Mouse (Mus musculus): ENCODE results near the gene Sim2. TPM values are rescaled to one million over a fixed set of nuclear protein-coding genes. Genes with fewer than 3 reads are reported as not detected.

Gene Sim2
- polyA plus RNA-seq, 2 experiments = 0.02 TPM; not detected in 1

GRCm38 (mm10) chr16:94055576-94055975, 29.2 kb upstream of the Sim2 start:
- TF ChIP-seq EP300 (IDR thresholded peaks at IDR 0.05; ENCODE audit: low read depth) = no peak
- TF ChIP-seq CTCF (IDR thresholded peaks at IDR 0.05; ENCODE audit: low read depth) = no peak
- DNase-seq (ENCODE audit: low read depth in 3 of 3, low spot score in 3 of 3) = no peak
- Histone ChIP-seq H3K36me3 (replicated peaks; ENCODE audit: control insufficient read depth, insufficient read depth, low read depth) (no peaks in the 10 kb centered on the region), H3K4me2 (ENCODE audit: low read depth) (no peak overlapping the region), H3K4me1 (replicated peaks; ENCODE audit: control insufficient read depth in 2 of 2, insufficient read depth in 2 of 2, low read length in 1 of 2) (no peaks in the 10 kb centered on the region), H3K9me3 (ENCODE audit: control insufficient read depth, low read length) (no peaks in the 10 kb centered on the region), H3K27ac (no peak overlapping the region), H3K4me3 (ENCODE audit: insufficient read depth in 1 of 2, low read depth in 2 of 2, low read length in 2 of 2) (no peak overlapping the region), H3K9ac (replicated peaks) (no peak overlapping the region), H3K27me3 (ENCODE audit: control insufficient read depth, insufficient read depth, low read length) (no peaks in the 10 kb centered on the region)
- no peak for ATAC-seq (ENCODE audit: insufficient read depth)
- WGBS (ENCODE audit: insufficient replicate concordance) = 62% methylated on average over 8 of the region's 8 CpGs

- Histone ChIP-seq H3K27me3 (ENCODE audit: control insufficient read depth, insufficient read depth, low read length) (no peaks in the 10 kb centered on the region), H3K9ac (replicated peaks) (no peak overlapping the region), H3K4me3 (ENCODE audit: insufficient read depth in 1 of 2, low read depth in 2 of 2, low read length in 2 of 2) (no peak overlapping the region), H3K27ac (no peak overlapping the region), H3K4me2 (ENCODE audit: low read depth) (no peak overlapping the region), H3K9me3 (ENCODE audit: control insufficient read depth, low read length) (no peaks in the 10 kb centered on the region), H3K4me1 (replicated peaks; ENCODE audit: control insufficient read depth in 2 of 2, insufficient read depth in 2 of 2, low read length in 1 of 2) (no peaks in the 10 kb centered on the region), H3K36me3 (replicated peaks; ENCODE audit: control insufficient read depth, insufficient read depth, low read depth) (no peaks in the 10 kb centered on the region)
- no peak for ATAC-seq (ENCODE audit: insufficient read depth)
- no peak for DNase-seq (ENCODE audit: low read depth in 3 of 3, low spot score in 3 of 3)
- WGBS (ENCODE audit: insufficient replicate concordance) = 68% methylated on average over 9 of the region's 9 CpGs
- TF ChIP-seq EP300 (IDR thresholded peaks at IDR 0.05; ENCODE audit: low read depth) (no peak), CTCF (IDR thresholded peaks at IDR 0.05; ENCODE audit: low read depth) (no peak)
Measured at GRCm38 (mm10) chr16:94059820-94060219, 24.9 kb upstream of the Sim2 start.

GRCm38 (mm10) chr16:94064211-94064610, 20.5 kb upstream of the Sim2 start:
- Histone ChIP-seq H3K27me3 (ENCODE audit: control insufficient read depth, insufficient read depth, low read length) (no peaks in the 10 kb centered on the region), H3K4me1 (replicated peaks; ENCODE audit: control insufficient read depth in 2 of 2, insufficient read depth in 2 of 2, low read length in 1 of 2) (no peaks in the 10 kb centered on the region), H3K9ac (replicated peaks) (no peak overlapping the region), H3K27ac (no peak overlapping the region), H3K4me3 (ENCODE audit: insufficient read depth in 1 of 2, low read depth in 2 of 2, low read length in 2 of 2) (no peak overlapping the region), H3K36me3 (replicated peaks; ENCODE audit: control insufficient read depth, insufficient read depth, low read depth) (no peaks in the 10 kb centered on the region), H3K9me3 (ENCODE audit: control insufficient read depth, low read length) (no peaks in the 10 kb centered on the region; the same call in 1 of the 2 replicates), H3K4me2 (ENCODE audit: low read depth) (no peak overlapping the region)
- DNase-seq (ENCODE audit: low read depth in 3 of 3, low spot score in 3 of 3) = no peak
- 67% methylated on average over 9 of the region's 9 CpGs for WGBS (ENCODE audit: insufficient replicate concordance)
- no peak for ATAC-seq (ENCODE audit: insufficient read depth)
- TF ChIP-seq CTCF (IDR thresholded peaks at IDR 0.05; ENCODE audit: low read depth) (no peak), EP300 (IDR thresholded peaks at IDR 0.05; ENCODE audit: low read depth) (no peak)

GRCm38 (mm10) chr16:94065728-94066674, 18.7 kb upstream of the Sim2 start:
- no peak overlapping the region; a peak in 1 of 4 replicates for H3K4me3 ChIP-seq (ENCODE audit: insufficient read depth in 1 of 2, low read depth in 2 of 2, low read length in 2 of 2)
- no peak overlapping the region for H3K4me2 ChIP-seq (ENCODE audit: low read depth)
- no peaks in the 10 kb centered on the region for H3K27me3 ChIP-seq (ENCODE audit: control insufficient read depth, insufficient read depth, low read length)
- WGBS (ENCODE audit: insufficient replicate concordance) = 54% methylated on average over 24 of the region's 24 CpGs
- H3K27ac ChIP-seq = no peak overlapping the region
- ATAC-seq (ENCODE audit: insufficient read depth) (no peak), DNase-seq (ENCODE audit: low read depth in 3 of 3, low spot score in 3 of 3) (peak in 1 of 3 experiments; percentile 9)
- no peaks in the 10 kb centered on the region; the same call in 1 of the 2 replicates for H3K9me3 ChIP-seq (ENCODE audit: control insufficient read depth, low read length)
- TF ChIP-seq EP300 (IDR thresholded peaks at IDR 0.05; ENCODE audit: low read depth) (no peak), CTCF (IDR thresholded peaks at IDR 0.05; ENCODE audit: low read depth) (no peak)
- H3K4me1 ChIP-seq (replicated peaks; ENCODE audit: control insufficient read depth in 2 of 2, insufficient read depth in 2 of 2, low read length in 1 of 2) = no peaks in the 10 kb centered on the region
- no peaks in the 10 kb centered on the region for H3K36me3 ChIP-seq (replicated peaks; ENCODE audit: control insufficient read depth, insufficient read depth, low read depth)
- H3K9ac ChIP-seq (replicated peaks) = no peak overlapping the region

- WGBS (ENCODE audit: insufficient replicate concordance) = 59% methylated on average over 6 of the region's 6 CpGs
- H3K9me3 ChIP-seq (ENCODE audit: control insufficient read depth, low read length) = no peaks in the 10 kb centered on the region; the same call in 1 of the 2 replicates
- TF ChIP-seq EP300 (IDR thresholded peaks at IDR 0.05; ENCODE audit: low read depth) (no peak), CTCF (IDR thresholded peaks at IDR 0.05; ENCODE audit: low read depth) (no peak)
- H3K27ac ChIP-seq = no peak overlapping the region
- no peaks in the 10 kb centered on the region for H3K36me3 ChIP-seq (replicated peaks; ENCODE audit: control insufficient read depth, insufficient read depth, low read depth)
- H3K27me3 ChIP-seq (ENCODE audit: control insufficient read depth, insufficient read depth, low read length) = no peaks in the 10 kb centered on the region
- no peaks in the 10 kb centered on the region for H3K4me1 ChIP-seq (replicated peaks; ENCODE audit: control insufficient read depth in 2 of 2, insufficient read depth in 2 of 2, low read length in 1 of 2)
- no peak overlapping the region for H3K4me3 ChIP-seq (ENCODE audit: insufficient read depth in 1 of 2, low read depth in 2 of 2, low read length in 2 of 2)
- ATAC-seq (ENCODE audit: insufficient read depth) (no peak), DNase-seq (ENCODE audit: low read depth in 3 of 3, low spot score in 3 of 3) (no peak)
- H3K9ac ChIP-seq (replicated peaks) = no peak overlapping the region
- no peak overlapping the region for H3K4me2 ChIP-seq (ENCODE audit: low read depth)
Measured at GRCm38 (mm10) chr16:94066771-94067170, 18.0 kb upstream of the Sim2 start.

Data from liver, embryonic 14.5 days (tissue).